Mouse (Mus musculus) B cell, adult (primary cell): ENCODE results near the gene Clec12a. TPM values are rescaled to one million over a fixed set of nuclear protein-coding genes. Genes with fewer than 3 reads are reported as not detected.

ENCODE experiments used
- total RNA-seq: library from RNA; stranded (reverse); gene quantifications from 4 replicates; pipeline ENCODE4 v1.2.4, GENCODE M21; 2023; ENCODE audit not compliant: inconsistent age

Gene Clec12a
- total RNA-seq = 3.9 to 7.7 TPM (median 6.0 TPM) in 4 replicates

GRCm38 (mm10) chr6:129342391-129342790 is at the start of gene Clec12a:
Gene Clec12a (plus strand): TSS chr6:129342691.

GRCm38 (mm10) chr6:129331610-129332009 is 10.9 kb upstream of the Clec12a start, which contains the start of gene 4922502D21Rik:
Gene 4922502D21Rik (minus strand): TSS chr6:129331796.

GRCm38 (mm10) chr6:129385774-129386173 is 43.3 kb downstream of the Clec12a start, which contains the start of gene Clec12b:
Gene Clec12b (minus strand): TSS chr6:129385874.

GRCm38 (mm10) chr6:129396997-129397396 is 54.5 kb downstream of the Clec12a start, which contains the start of gene Clec1b:
Gene Clec1b (plus strand): TSS chr6:129397297.

GRCm38 (mm10) chr6:129408562-129408961 is 66.1 kb downstream of the Clec12a start, which contains the start of gene Clec9a:
Gene Clec9a (plus strand): TSS chr6:129408862.

Other genes with a start within 250 kb of the Clec12a start
- gene Clec2e, start 241.8 kb upstream of the Clec12a start, total RNA-seq = not detected in 4 replicates
- 94.9 to 113 TPM (median 106 TPM) in 4 replicates for gene Clec2d, start 162.1 kb upstream of the Clec12a start, total RNA-seq
- gene Cd69, start 67.3 kb upstream of the Clec12a start, total RNA-seq = 681 to 772 TPM (median 757 TPM) in 4 replicates
- 0.55 TPM in 1 of 4 replicates, not detected in the others for gene 4922502D21Rik, start 10.9 kb upstream of the Clec12a start, total RNA-seq
- not detected in 4 replicates for gene Clec12b, start 43.2 kb downstream of the Clec12a start, total RNA-seq
- gene Clec1b, start 54.6 kb downstream of the Clec12a start, total RNA-seq = 0.16 TPM in 1 of 4 replicates, not detected in the others
- gene Clec9a, start 66.2 kb downstream of the Clec12a start, total RNA-seq = 0.29 to 1.4 TPM (median 0.30 TPM) in 3 of 4 replicates, not detected in the other
- not detected in 4 replicates for gene Clec1a, start 109.3 kb downstream of the Clec12a start, total RNA-seq
- not detected in 4 replicates for gene Olr1, start 164.5 kb downstream of the Clec12a start, total RNA-seq
- gene Tmem52b, start 169.9 kb downstream of the Clec12a start, total RNA-seq = not detected in 4 replicates
- 13.7 to 15.0 TPM (median 14.4 TPM) in 4 replicates for gene Gabarapl1, start 190.5 kb downstream of the Clec12a start, total RNA-seq
- gene Klre1, start 235.2 kb downstream of the Clec12a start, total RNA-seq = 0.45 to 1.9 TPM (median 0.99 TPM) in 3 of 4 replicates, not detected in the other
- gene Klrd1, start 249.1 kb downstream of the Clec12a start, total RNA-seq = 1.8 to 2.4 TPM (median 2.1 TPM) in 4 replicates